Mouse (Mus musculus): ENCODE data around the gene Stt3b. TPM values are rescaled to one million over a fixed set of nuclear protein-coding genes. Genes with fewer than 3 reads are reported as not detected.
A peak's percentile ranks its signal among the peaks of the same experiment; 100 is the strongest.

Stt3b gene
- polyA plus RNA-seq, 1 experiment from 2014 or later, result 132 TPM

DNA sequence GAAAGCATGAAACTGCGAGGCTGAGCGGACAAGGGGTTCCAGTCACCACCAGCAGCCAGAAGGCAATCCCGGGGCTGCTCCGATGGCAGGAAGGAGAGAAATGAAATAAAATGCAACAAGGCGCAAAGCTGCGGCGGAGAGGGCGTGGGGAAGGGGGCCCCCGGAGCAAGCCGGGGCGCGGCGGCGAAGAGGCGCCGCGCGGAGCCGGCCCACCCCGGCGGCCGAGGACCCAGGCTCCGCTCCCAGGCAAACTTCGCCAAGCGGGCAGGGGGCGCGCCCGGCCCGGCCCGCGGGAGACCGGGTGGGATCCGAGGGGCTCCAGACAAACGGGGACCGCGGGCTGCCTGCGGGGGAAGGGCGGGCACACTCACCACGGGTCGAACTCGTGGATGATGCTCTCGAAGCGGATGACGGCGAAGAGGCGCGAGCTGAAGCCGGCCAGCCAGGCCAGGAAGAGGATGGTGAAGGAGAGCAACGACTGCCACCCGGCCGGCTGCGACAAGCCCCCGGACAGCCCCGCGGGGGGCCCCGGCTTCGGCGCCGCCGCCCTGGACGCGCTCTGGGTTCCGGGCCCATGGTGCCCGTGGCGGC lies 745 bp downstream of the Stt3b start:
- no peaks in the 10 kb centered on the region for H3K27me3 ChIP-seq (ENCODE audit: control insufficient read depth, insufficient read depth, low read length)
- DNase-seq (ENCODE audit: low spot score) (peak; percentile 64), ATAC-seq (ENCODE audit: insufficient read depth, low FRiP score, low TSS enrichment) (peak; percentile 3)
- peak overlapping the region; percentile 98 for H3K9ac ChIP-seq (ENCODE audit: low read length)
- H3K4me1 ChIP-seq (ENCODE audit: control insufficient read depth, insufficient read depth, low read length), result peaks cover 23% of the 10 kb centered on the region
- WGBS, result under 1% methylated on average over 65 of the region's 65 CpGs
- peak overlapping the region; percentile 98 for H3K4me3 ChIP-seq (ENCODE audit: low read depth, low read length)
- H3K4me2 ChIP-seq (ENCODE audit: low read depth), result peak overlapping the region; percentile 73
- no peaks in the 10 kb centered on the region for H3K36me3 ChIP-seq (ENCODE audit: control insufficient read depth, insufficient read depth, low read length)
- H3K9me3 ChIP-seq (ENCODE audit: control insufficient read depth, low read length), result no peaks in the 10 kb centered on the region
- peak overlapping the region; percentile 97 for H3K27ac ChIP-seq (ENCODE audit: low read depth, low read length)

DNA sequence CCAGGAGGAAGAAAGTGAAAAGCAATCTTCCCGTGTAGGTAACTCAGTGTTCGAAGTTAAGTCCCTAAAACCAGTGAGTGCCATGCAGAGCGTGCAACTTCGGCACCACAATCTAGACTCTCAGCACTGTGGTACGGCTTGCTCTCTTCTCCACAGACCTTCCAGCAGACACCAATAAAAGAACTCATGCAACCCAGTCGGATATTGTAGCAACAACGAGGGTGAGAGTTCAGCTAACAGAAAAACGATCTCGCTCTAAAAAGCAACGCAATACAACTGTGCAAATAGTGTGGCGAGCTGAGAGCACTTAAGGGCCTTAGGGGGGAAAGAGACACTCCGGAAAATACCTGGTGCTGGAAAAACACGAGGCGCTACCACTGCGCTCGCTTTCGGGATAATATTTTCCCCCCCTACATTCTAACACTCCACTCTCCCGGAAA lies 1.3 kb downstream of the Stt3b start:
- under 1% methylated on average over 18 of the region's 18 CpGs for WGBS
- H3K36me3 ChIP-seq (ENCODE audit: control insufficient read depth, insufficient read depth, low read length), result no peaks in the 10 kb centered on the region
- H3K9me3 ChIP-seq (ENCODE audit: control insufficient read depth, low read length), result no peaks in the 10 kb centered on the region
- peak overlapping the region; percentile 73 for H3K4me2 ChIP-seq (ENCODE audit: low read depth)
- DNase-seq (ENCODE audit: low spot score) (no peak), ATAC-seq (ENCODE audit: insufficient read depth, low FRiP score, low TSS enrichment) (no peak)
- peak overlapping the region; percentile 97 for H3K27ac ChIP-seq (ENCODE audit: low read depth, low read length)
- peaks cover 25% of the 10 kb centered on the region for H3K4me1 ChIP-seq (ENCODE audit: control insufficient read depth, insufficient read depth, low read length)
- H3K9ac ChIP-seq (ENCODE audit: low read length), result peak overlapping the region; percentile 98
- H3K27me3 ChIP-seq (ENCODE audit: control insufficient read depth, insufficient read depth, low read length), result no peaks in the 10 kb centered on the region
- peak overlapping the region; percentile 98 for H3K4me3 ChIP-seq (ENCODE audit: low read depth, low read length)

DNA sequence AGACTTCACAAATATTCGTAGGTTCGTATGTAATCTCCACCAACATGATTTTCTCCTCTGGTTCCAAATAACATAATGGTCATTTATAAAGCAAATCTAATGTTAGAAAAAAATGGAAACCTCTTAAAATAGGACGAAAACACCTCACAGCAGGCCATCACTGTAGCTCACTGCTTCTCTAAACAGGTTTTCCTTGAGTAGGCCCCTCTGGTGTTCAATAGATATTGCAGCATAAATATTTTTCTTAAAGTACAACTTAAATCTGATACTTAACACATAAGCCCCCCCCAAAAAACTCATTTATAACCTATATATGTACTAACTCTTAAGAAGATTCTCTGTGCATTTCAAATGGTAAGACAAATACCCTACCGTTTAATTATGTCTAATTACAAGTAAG lies 1.8 kb downstream of the Stt3b start:
- Histone ChIP-seq H3K27me3 (ENCODE audit: control insufficient read depth, insufficient read depth, low read length) (no peaks in the 10 kb centered on the region), H3K36me3 (ENCODE audit: control insufficient read depth, insufficient read depth, low read length) (no peaks in the 10 kb centered on the region), H3K9me3 (ENCODE audit: control insufficient read depth, low read length) (no peaks in the 10 kb centered on the region), H3K4me1 (ENCODE audit: control insufficient read depth, insufficient read depth, low read length) (peaks cover 26% of the 10 kb centered on the region), H3K4me2 (ENCODE audit: low read depth) (peak overlapping the region; percentile 73), H3K9ac (ENCODE audit: low read length) (peak overlapping the region; percentile 98), H3K4me3 (ENCODE audit: low read depth, low read length) (peak overlapping the region; percentile 98), H3K27ac (ENCODE audit: low read depth, low read length) (no peak overlapping the region)
- DNase-seq (ENCODE audit: low spot score) (no peak), ATAC-seq (ENCODE audit: insufficient read depth, low FRiP score, low TSS enrichment) (no peak)
- whole genome bisulfite sequencing, result 22% methylated on average over 4 of the region's 4 CpGs

DNA sequence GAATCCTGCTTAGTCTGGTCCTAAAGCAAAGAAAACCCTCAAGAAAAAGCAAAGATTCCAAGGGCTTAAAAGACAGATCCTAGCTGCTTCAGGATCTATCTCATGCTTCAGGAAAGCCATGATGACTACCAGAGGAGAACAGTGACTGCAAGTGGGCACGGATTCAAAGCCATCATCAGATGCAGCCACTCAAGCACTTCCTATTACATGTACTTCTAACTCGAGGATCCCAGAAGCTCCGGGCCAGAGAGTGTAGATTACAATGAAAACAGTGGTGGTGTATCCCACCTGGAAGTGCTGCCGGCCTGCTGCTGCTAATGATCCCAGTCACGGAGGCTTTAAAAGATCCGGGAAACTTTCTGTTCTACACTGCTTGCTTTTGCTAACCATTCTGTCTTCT lies 4.0 kb downstream of the Stt3b start:
- DNase-seq (ENCODE audit: low spot score) (no peak), ATAC-seq (ENCODE audit: insufficient read depth, low FRiP score, low TSS enrichment) (no peak)
- H3K9ac ChIP-seq (ENCODE audit: low read length), result no peak overlapping the region
- 39% methylated on average over 6 of the region's 6 CpGs for WGBS
- no peaks in the 10 kb centered on the region for H3K36me3 ChIP-seq (ENCODE audit: control insufficient read depth, insufficient read depth, low read length)
- no peaks in the 10 kb centered on the region for H3K9me3 ChIP-seq (ENCODE audit: control insufficient read depth, low read length)
- peak overlapping the region; percentile 73 for H3K4me2 ChIP-seq (ENCODE audit: low read depth)
- no peak overlapping the region for H3K4me3 ChIP-seq (ENCODE audit: low read depth, low read length)
- no peaks in the 10 kb centered on the region for H3K27me3 ChIP-seq (ENCODE audit: control insufficient read depth, insufficient read depth, low read length)
- no peak overlapping the region for H3K27ac ChIP-seq (ENCODE audit: low read depth, low read length)
- H3K4me1 ChIP-seq (ENCODE audit: control insufficient read depth, insufficient read depth, low read length), result peaks cover 29% of the 10 kb centered on the region

DNA sequence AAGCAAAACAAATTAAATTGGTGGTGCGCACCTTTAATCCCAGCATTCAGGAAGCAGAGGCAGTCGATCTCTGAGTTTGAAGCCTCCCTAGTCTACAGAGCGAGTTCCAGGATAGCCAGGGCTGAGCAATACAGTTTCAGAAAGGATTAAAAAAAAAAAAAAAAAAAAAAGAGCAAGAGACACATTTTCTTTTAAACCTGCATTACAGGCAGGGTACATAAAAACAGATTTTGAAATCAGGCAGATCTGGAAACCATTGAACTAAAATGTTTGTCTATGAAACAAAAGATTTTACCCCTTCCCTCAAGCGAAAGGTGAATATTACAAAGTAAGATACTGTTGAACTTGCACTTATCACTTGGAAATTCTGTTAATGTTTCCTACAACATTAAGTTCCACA lies 6.1 kb downstream of the Stt3b start:
- 88% methylated on average over 4 of the region's 4 CpGs for WGBS
- H3K4me1 ChIP-seq (ENCODE audit: control insufficient read depth, insufficient read depth, low read length), result peaks cover 27% of the 10 kb centered on the region
- H3K4me3 ChIP-seq (ENCODE audit: low read depth, low read length), result no peak overlapping the region
- ATAC-seq (ENCODE audit: insufficient read depth, low FRiP score, low TSS enrichment), result no peak
- DNase-seq (ENCODE audit: low spot score), result no peak
- H3K27ac ChIP-seq (ENCODE audit: low read depth, low read length), result no peak overlapping the region
- H3K4me2 ChIP-seq (ENCODE audit: low read depth), result no peak overlapping the region
- no peaks in the 10 kb centered on the region for H3K9me3 ChIP-seq (ENCODE audit: control insufficient read depth, low read length)
- H3K27me3 ChIP-seq (ENCODE audit: control insufficient read depth, insufficient read depth, low read length), result no peaks in the 10 kb centered on the region
- H3K9ac ChIP-seq (ENCODE audit: low read length), result no peak overlapping the region
- no peaks in the 10 kb centered on the region for H3K36me3 ChIP-seq (ENCODE audit: control insufficient read depth, insufficient read depth, low read length)

DNA sequence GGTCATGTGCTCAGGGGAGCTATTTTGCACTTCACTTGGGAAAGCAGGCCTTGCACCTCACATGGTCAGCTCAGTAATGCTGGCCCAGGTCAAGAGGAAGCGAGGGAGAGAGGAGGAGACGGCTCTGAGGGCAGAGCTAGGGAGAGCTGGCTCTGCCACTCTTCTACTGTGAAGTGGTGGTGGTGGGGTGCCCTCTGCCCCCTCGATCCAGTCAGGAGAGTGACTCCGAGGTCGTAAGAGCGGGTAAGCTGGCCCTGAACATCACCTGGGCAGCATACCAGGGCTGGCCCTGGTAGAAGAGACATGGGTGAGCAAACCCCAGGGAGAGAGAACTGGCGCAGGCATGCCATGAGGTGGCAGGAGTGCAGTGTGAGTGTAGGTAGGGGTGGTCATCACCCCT lies 8.6 kb downstream of the Stt3b start:
- Histone ChIP-seq H3K4me1 (ENCODE audit: control insufficient read depth, insufficient read depth, low read length) (peaks cover 16% of the 10 kb centered on the region), H3K4me3 (ENCODE audit: low read depth, low read length) (no peak overlapping the region), H3K9me3 (ENCODE audit: control insufficient read depth, low read length) (no peaks in the 10 kb centered on the region), H3K9ac (ENCODE audit: low read length) (no peak overlapping the region), H3K4me2 (ENCODE audit: low read depth) (no peak overlapping the region), H3K27me3 (ENCODE audit: control insufficient read depth, insufficient read depth, low read length) (no peaks in the 10 kb centered on the region), H3K36me3 (ENCODE audit: control insufficient read depth, insufficient read depth, low read length) (no peaks in the 10 kb centered on the region), H3K27ac (ENCODE audit: low read depth, low read length) (no peak overlapping the region)
- no peak for DNase-seq (ENCODE audit: low spot score)
- no peak for ATAC-seq (ENCODE audit: insufficient read depth, low FRiP score, low TSS enrichment)
- WGBS, result 85% methylated on average over 7 of the region's 7 CpGs

DNA sequence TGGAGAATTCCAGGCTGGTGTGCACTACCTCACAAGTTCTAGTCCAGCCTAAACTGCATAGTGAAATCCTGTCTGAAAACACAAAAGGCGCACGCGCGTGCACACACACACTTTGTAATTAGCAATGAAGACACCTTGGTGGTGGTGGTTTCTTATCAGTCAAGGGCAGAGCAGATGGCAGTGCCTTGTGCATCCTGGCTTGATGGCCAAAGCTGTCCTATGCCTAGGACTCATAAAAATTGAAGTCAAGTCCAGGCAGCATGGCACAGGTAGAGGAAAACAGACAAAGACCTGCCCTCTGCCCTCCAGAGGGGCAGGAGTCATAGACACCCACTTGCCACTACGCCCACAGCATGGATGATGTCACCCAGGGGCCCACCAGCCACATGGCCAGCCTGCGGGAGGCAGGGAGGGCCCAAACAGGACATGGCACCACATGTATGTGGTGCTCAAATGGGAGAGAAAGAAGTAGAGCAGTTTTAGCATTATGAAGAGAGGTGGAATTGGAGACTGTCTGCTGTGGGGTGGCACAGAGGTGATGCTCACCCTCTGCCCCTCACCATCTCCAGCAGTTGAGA lies 9.1 kb downstream of the Stt3b start:
- DNase-seq (ENCODE audit: low spot score) (no peak), ATAC-seq (ENCODE audit: insufficient read depth, low FRiP score, low TSS enrichment) (no peak)
- H3K4me3 ChIP-seq (ENCODE audit: low read depth, low read length), result no peak overlapping the region
- H3K27ac ChIP-seq (ENCODE audit: low read depth, low read length), result no peak overlapping the region
- H3K27me3 ChIP-seq (ENCODE audit: control insufficient read depth, insufficient read depth, low read length), result no peaks in the 10 kb centered on the region
- H3K36me3 ChIP-seq (ENCODE audit: control insufficient read depth, insufficient read depth, low read length), result no peaks in the 10 kb centered on the region
- no peak overlapping the region for H3K4me2 ChIP-seq (ENCODE audit: low read depth)
- no peaks in the 10 kb centered on the region for H3K9me3 ChIP-seq (ENCODE audit: control insufficient read depth, low read length)
- 88% methylated on average over 6 of the region's 6 CpGs for WGBS
- H3K4me1 ChIP-seq (ENCODE audit: control insufficient read depth, insufficient read depth, low read length), result peaks cover 11% of the 10 kb centered on the region
- H3K9ac ChIP-seq (ENCODE audit: low read length), result no peak overlapping the region

DNA sequence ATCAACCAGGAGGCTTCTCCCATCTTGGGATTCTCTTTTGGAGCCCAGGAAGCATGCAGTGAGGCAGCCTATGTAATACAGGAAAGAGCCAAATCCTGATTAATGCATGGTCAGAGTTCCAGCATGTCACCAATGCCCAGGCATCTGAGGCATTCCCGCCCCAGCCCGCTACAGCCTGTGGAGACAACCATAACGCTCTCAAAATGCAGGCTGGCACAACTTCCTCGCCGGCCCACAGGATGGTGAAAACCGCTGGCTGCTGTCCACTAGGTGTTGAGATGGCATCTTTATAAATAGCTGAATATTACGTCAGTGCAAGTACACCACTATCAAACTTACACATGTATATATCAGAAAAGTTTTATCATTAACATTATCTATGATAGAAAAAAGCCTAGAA lies 13.5 kb downstream of the Stt3b start:
- Histone ChIP-seq H3K27me3 (ENCODE audit: control insufficient read depth, insufficient read depth, low read length) (no peaks in the 10 kb centered on the region), H3K4me2 (ENCODE audit: low read depth) (no peak overlapping the region), H3K36me3 (ENCODE audit: control insufficient read depth, insufficient read depth, low read length) (no peaks in the 10 kb centered on the region), H3K9ac (ENCODE audit: low read length) (no peak overlapping the region), H3K9me3 (ENCODE audit: control insufficient read depth, low read length) (no peaks in the 10 kb centered on the region), H3K4me3 (ENCODE audit: low read depth, low read length) (no peak overlapping the region), H3K4me1 (ENCODE audit: control insufficient read depth, insufficient read depth, low read length) (no peaks in the 10 kb centered on the region), H3K27ac (ENCODE audit: low read depth, low read length) (no peak overlapping the region)
- ATAC-seq (ENCODE audit: insufficient read depth, low FRiP score, low TSS enrichment) (no peak), DNase-seq (ENCODE audit: low spot score) (no peak)
- WGBS, result 83% methylated on average over 7 of the region's 7 CpGs

DNA sequence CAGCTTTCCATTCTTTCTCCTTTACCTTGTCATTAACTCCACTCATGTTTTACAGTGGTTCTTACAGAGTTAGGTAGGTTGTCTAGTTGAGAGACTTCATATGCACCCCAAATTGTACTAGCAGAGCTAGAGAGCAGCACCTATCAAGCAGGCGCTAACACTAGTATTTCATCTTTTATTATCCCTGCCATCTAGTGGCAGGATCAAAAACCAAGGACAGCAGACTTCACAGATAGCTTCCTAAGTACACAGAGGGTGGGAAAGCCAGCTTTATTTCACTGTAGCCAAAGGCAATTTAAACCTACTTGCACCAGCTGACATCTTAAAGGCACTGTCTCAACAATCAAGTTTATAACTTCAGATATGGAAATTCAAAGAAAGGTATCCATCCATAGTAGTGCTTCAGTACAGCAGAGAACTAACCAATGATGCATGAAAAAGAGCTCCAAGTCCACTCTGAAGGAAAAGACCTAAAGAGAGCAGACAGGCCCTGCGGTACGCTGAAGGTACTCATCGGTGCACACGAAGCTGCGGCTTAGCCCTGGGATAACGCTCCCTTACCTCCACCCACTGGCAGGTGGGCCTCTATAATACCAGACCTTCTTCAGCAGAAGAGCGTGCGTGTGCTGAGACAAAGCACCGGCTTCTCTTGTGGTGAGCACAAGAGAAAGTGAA lies 16.2 kb downstream of the Stt3b start:
- ATAC-seq (ENCODE audit: insufficient read depth, low FRiP score, low TSS enrichment) (no peak), DNase-seq (ENCODE audit: low spot score) (no peak)
- no peaks in the 10 kb centered on the region for H3K4me1 ChIP-seq (ENCODE audit: control insufficient read depth, insufficient read depth, low read length)
- 68% methylated on average over 10 of the region's 10 CpGs for WGBS
- no peak overlapping the region for H3K4me2 ChIP-seq (ENCODE audit: low read depth)
- H3K4me3 ChIP-seq (ENCODE audit: low read depth, low read length), result no peak overlapping the region
- no peak overlapping the region for H3K27ac ChIP-seq (ENCODE audit: low read depth, low read length)
- no peaks in the 10 kb centered on the region for H3K36me3 ChIP-seq (ENCODE audit: control insufficient read depth, insufficient read depth, low read length)
- H3K27me3 ChIP-seq (ENCODE audit: control insufficient read depth, insufficient read depth, low read length), result no peaks in the 10 kb centered on the region
- no peak overlapping the region for H3K9ac ChIP-seq (ENCODE audit: low read length)
- H3K9me3 ChIP-seq (ENCODE audit: control insufficient read depth, low read length), result no peaks in the 10 kb centered on the region

Measured in neural tube, embryonic 11.5 days (tissue).